Mouse (Mus musculus) bone marrow, adult 2 months (tissue): ENCODE data around the gene Smurf2.
"Not testable (repeated sequence)": the region's sequence is repeated elsewhere in the genome, so short reads cannot be mapped to it uniquely, and the experiment has no call there.

Source experiments
- CTCF ChIP-seq: fragments of 200-500 bp; IDR thresholded peaks from 2 replicates; pipeline ENCODE4 v1.5.1; 2011; ENCODE audit warnings: low read length, control low read depth; ENCODE audit not compliant: control insufficient read depth, insufficient read depth
- POLR2A ChIP-seq: fragments of 200-500 bp; IDR thresholded peaks from 2 replicates; pipeline ENCODE4 v1.6.1; 2011; ENCODE audit warnings: low read depth, mild to moderate bottlenecking, control low read depth, low read length, borderline replicate concordance; ENCODE audit not compliant: control insufficient read depth

- not testable (repeated sequence) for TF ChIP-seq CTCF, POLR2A
These were observed 138.2 kb downstream of the Smurf2 start for GRCm38 (mm10) chr11:106782271-106782670.
